Mouse (Mus musculus) kidney, adult 2 months (tissue): ENCODE measurements around the gene Tubb2a.

ENCODE experiments used
- CTCF ChIP-seq: fragments of 200-500 bp; conservative IDR thresholded peaks from 2 replicates; pipeline ENCODE4 v1.5.1; 2011; ENCODE audit warnings: low read depth, mild to moderate bottlenecking, control low read depth, low read length, moderate library complexity, mixed read lengths; ENCODE audit not compliant: insufficient read depth, insufficient read length
- POLR2A ChIP-seq: fragments of 200-500 bp; IDR thresholded peaks from one replicate; pipeline ENCODE4 v1.6.1; 2011; ENCODE audit warnings: low read depth, low read length, control low read depth

DNA sequence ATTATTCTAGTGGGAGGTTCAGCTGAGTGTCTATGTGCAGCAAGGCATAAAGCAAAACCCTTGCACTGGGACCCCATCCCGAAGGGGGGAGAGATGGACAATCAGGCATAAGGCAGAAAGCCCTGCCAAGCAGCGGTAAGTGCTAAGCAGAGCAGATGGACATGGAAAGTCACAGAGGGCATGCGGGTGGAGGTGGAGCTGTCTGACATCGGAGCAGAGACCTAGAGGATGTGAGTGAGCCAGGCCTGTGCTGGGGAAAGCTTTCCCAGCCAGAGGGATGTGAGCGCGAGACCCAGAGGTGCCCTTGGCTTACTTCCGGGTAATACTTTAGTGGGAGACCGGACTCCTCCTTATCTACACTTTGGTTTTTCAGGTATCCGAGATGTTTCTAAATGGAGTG, 17.7 kb downstream of the Tubb2a start:
- TF ChIP-seq CTCF: no peak
- TF ChIP-seq POLR2A: no peak
